Mouse (Mus musculus): ENCODE measurements around the gene Usp32.
"Not testable (repeated sequence)": the region's sequence is repeated elsewhere in the genome, so short reads cannot be mapped to it uniquely, and the experiment has no call there.

Usp32 gene

GRCm38 (mm10) chr11:85139581-85140540 lies at the start of gene Usp32:
Gene Usp32 (minus strand): TSS chr11:85140161.
- peak; percentile 100 for DNase-seq (ENCODE audit: inconsistent ontology term)

- DNase-seq (ENCODE audit: inconsistent ontology term): no peak
Observed at GRCm38 (mm10) chr11:85189110-85189509, 49.1 kb upstream of the Usp32 start.

- DNase-seq (ENCODE audit: inconsistent ontology term): no peak
Observed at GRCm38 (mm10) chr11:85184839-85185238, 44.9 kb upstream of the Usp32 start.

- peak; percentile 27 for DNase-seq (ENCODE audit: inconsistent ontology term)
Observed at GRCm38 (mm10) chr11:85184082-85184481, 44.1 kb upstream of the Usp32 start.

- DNase-seq (ENCODE audit: inconsistent ontology term): peak; percentile 33
Observed at GRCm38 (mm10) chr11:85183284-85183779, 43.4 kb upstream of the Usp32 start.

DNA sequence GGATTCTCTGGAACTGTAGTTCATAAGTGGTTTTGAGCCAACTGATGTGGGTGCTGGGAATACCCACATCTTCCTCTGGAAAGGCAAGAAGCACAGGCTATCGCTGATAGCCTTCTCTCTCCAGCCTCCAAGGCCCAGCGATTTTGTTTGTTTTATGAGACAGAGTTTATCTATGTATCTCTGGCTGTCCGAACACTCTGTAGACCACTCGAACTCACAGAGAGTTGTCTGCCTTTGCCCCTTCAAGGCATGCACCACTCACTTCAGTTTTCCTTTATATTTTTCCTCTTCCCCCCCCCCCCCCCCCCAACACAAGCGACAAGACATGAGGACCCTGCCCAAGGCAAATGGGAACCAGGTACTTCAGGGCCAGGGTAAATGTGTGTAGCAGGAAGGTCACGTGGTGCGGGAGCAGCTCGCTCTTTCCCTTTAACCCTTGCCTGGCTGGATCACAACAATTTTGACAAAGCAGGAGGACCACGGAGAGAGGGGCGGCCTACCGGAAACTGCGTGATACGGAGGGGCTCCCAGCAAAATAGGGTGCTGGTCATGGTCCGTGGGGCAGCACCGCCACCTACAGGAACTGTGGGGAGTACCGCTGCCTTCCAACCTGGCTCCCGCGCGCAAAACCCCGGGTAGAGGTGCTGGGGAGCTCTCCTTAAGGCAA lies 42.8 kb upstream of the Usp32 start:
- DNase-seq (ENCODE audit: inconsistent ontology term): peak; percentile 69

DNA sequence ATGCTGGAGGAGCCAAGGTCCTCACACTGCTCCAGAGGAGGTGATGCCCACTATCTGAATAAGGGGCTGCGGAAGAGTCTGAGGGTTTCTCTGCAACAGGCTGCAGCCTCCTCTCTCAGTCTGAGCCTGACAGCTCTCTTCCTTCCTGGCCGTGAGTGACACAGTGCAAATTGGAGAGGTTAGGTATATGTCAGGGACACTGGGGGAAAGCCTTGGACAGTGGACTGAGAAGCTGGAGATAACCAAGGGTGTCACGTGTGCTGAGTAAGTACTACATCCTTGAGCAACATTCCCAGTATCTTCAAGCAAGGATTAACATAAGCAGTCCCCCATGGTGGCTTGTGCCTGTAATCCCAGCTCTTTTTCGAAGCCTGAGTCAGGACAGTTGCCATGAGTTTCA lies 38.5 kb upstream of the Usp32 start:
- DNase-seq (ENCODE audit: inconsistent ontology term): no peak

DNA sequence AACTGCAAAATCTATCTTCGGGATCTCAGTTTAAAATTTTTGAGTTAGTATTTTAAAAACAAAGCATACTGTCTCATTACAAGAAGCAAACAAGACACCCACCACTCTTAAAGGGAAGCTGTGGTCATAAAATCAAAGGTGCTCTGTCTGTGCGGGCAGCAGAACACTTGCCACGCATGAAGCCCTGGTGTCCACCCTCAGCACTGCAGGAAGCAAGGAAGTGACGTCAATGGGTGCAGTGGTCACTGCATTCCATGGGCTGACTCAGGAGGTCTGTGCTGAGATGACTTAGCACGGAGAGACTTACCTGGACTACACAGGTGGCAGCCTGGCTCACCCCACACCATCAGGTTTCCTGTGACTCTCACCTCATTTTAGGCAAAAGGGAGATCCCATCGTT lies 37.8 kb upstream of the Usp32 start:
- DNase-seq (ENCODE audit: inconsistent ontology term): no peak

DNA sequence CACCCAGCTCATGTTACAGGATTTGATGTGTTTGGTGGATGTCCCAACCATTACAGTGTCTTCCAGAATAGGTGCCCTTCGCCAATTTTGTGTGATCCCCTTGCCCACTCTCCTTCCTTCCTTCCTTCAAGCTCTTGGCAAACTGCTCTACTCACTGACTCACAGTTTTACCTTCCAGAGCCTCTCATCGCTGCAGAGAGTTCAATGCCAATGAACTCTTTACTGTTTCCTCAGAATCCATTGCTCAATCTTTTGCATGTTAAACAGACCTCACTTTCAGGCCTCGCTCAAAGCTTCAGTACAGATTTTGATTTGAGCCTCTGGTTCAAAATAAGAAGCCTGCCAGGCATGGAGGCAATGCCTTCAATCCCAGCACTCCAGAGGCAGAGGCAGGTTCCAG lies 36.0 kb upstream of the Usp32 start:
- DNase-seq (ENCODE audit: inconsistent ontology term): no peak

- no peak for DNase-seq (ENCODE audit: inconsistent ontology term)
Observed at GRCm38 (mm10) chr11:85170833-85171232, 30.9 kb upstream of the Usp32 start.

DNA sequence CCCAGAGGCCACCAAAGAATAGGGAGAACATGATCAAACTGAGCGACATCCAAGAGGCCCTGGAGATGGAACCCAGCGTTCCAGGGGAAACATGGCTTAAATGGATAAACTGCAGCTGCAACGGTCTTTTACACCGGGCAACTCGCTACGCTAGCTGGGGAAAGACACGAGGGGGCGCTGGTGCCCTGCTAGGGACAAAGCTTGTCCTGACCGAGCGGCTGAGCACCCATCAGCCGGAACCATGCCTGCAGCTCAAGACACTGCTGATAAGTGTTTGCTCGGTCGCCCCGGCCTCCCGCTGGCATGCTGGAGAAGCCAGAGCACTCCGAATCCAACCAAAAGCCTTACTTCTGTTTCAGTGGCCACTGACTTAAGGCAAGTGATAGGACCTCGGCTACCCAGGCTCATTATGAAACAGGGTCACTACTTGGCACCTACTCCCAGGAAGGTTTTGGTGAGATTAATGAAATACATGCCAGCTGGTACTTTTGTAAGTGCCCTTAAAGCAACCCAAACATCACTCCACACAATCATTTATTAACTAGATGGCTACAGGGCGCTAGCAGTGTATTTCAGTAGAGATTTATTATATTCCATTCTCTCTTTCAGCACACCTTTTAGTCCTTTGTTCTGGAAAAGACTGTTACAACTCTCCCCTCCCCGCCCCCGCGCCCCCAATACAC lies 30.2 kb upstream of the Usp32 start, which contains the start of gene 1700125H20Rik:
1700125H20Rik (plus strand) TSS at position 347 of the 683 bp plus-strand sequence.
- DNase-seq (ENCODE audit: inconsistent ontology term): peak; percentile 85

- DNase-seq (ENCODE audit: inconsistent ontology term): no peak
Observed at GRCm38 (mm10) chr11:85167503-85167902, 27.5 kb upstream of the Usp32 start.

- DNase-seq (ENCODE audit: inconsistent ontology term): no peak
Observed at GRCm38 (mm10) chr11:85164371-85164770, 24.4 kb upstream of the Usp32 start.

DNA sequence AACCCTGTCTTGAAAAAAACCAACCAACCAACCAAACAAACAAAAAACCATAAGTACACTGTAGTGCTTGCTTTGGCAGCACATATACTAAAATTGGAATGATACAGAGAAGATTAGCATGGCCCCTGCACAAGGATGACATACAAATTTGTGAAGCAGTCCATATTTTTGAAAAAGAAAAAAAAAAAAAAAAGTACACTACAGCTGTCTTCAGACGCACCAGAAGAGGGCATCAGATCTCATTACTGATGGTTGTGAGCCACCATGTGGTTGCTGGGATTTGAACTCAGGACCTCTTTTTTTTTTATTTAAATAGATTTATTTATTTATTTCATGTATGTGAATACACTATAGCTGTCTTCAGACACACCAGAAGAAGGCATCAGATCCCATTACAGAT lies 23.1 kb upstream of the Usp32 start:
- not testable (repeated sequence) for DNase-seq (ENCODE audit: inconsistent ontology term)

DNA sequence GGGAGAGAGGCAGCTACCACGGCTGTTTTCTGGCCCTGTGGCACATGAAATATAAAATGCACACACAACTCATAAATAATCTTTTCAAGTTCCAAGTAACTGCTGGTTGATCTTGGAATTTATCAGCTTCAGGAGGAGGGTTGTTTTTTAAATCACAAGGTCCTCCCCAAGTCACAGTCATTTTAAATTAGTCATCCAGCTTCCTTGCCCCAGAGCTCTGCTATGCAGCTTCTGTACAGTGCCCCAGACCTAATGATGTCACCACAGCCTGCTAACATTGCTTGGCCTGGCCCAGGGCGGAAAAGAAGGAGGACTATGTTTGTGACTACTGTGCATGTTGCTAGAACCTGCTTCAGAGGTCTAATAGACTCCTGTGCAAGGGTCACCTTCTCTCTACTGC lies 17.3 kb upstream of the Usp32 start:
- peak; percentile 16 for DNase-seq (ENCODE audit: inconsistent ontology term)

DNA sequence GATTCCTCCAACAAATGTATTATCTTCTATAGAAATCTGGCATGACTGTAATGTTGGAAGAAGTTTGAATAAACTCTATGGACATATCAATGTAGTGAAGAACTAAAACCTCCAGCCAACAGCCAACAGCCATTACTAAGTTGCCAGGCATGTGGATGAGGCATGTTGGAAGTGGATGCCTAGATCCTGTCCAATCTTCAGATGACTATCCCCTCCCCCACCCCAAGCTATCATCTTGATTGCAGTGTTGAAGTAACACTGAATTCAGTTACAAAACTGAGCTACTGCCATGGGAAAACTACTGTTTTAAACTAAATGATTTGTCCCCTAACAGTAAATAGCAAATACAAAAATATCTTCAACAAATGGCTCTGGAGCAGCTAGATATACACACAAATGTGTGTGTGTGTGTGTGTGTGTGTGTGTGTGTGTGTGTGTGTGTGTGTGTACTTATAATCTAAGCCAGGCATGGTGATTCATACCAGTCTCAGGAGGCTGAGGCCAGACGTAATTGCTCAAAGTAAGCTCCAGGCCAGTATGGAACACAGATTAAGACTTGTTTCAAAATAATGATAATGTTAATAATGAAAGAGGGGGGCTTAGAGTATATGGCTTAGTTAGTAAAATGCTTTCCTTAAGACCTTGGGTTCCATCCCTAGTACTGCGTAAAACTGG lies 12.4 kb upstream of the Usp32 start:
- peak; percentile 48 for DNase-seq (ENCODE audit: inconsistent ontology term)

DNA sequence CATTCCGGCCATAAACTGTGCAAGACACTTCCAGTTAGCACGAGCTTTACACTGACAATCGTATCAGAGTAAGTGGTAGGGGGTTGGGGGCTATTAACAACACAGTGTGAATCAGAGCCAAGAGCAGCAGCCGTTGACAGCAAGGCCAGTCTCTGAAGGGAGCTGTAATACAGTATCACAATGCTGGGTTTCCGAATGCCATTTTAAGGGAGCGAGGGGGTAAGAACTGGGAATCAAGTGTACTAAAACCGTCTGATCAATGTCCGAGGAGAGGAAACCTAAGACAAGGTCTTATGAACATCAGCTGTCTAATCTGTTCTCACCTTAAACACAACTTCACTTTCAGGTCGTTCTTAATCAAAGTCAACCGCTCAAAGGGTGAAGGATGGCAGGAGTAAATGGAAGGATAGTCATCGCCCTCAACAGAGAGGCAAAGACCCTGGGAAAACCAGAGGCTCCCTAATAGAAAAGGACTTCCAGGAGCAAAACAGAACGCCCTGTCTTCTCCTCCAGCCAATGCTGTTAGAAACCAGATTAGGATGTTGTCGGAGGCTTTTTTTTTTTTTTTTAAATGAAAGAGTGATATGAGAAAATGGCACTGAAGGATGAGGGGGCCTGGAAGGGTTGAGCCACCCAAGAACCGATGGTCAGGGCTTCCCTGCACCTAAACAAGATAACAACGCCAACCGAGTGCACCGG lies 1.0 kb downstream of the Usp32 start:
- peak; percentile 41 for DNase-seq (ENCODE audit: inconsistent ontology term)

GRCm38 (mm10) chr11:85131542-85131941 lies 8.4 kb downstream of the Usp32 start:
- no peak for DNase-seq (ENCODE audit: inconsistent ontology term)

GRCm38 (mm10) chr11:85128883-85129282 lies 11.1 kb downstream of the Usp32 start:
- no peak for DNase-seq (ENCODE audit: inconsistent ontology term)

- peak; percentile 52 for DNase-seq (ENCODE audit: inconsistent ontology term)
Observed at GRCm38 (mm10) chr11:85126257-85127102, 13.5 kb downstream of the Usp32 start.

Measured in Muller cell, postnatal 12 days (primary cell).